In the genomic region with DNA sequence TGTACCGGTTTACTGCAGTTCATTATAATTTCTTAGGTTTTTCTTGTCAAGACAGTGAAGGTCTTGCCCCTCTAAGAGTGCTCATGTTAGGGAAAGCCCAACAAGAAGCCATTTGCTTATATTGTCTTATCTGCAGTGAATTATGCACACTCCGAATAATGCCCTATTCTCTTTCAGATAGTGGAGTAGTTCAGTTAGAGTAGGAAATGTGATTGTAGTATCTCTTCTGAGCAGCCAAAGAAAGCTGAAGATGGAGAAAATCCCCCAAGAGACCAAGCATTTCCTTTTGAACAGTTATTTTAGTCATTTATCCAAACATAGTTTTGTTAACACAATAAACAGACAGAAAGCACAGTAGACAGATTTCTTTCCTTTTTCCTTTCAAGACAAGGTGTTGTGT, we compare ENCODE assay signal across 28 mouse cellular contexts. TPM values are rescaled to one million over a fixed set of nuclear protein-coding genes. Genes with fewer than 3 reads are reported as not detected.
DNase-seq lines count a peak whose midpoint lies in the region; ATAC-seq and TF ChIP-seq lines count a peak whose summit lies in the region.
"Had no signal": no experiment of that assay in that cellular context is flagged by ENCODE, and none has a peak within 500 bp of the region (broad histone marks: within the 10 kb centered on the region; RNA-seq: fewer than 3 reads in every experiment).

No protein-coding gene starts in this region.

- no peak; the same call in 1 of the 2 replicates for ATAC-seq in heart, embryonic 15.5 days (replicated peaks; ENCODE audit: insufficient number of reproducible peaks, insufficient read depth, low FRiP score, low read depth)
- 0 out of 2 replicates have a peak, but pooled peaks have one; percentile 30 for ATAC-seq in liver, embryonic 13.5 days (ENCODE audit: low read depth)
- no peak for ATAC-seq in liver, embryonic 12.5 days
- peak; percentile 29; the same call in 1 of the 2 replicates for ATAC-seq in liver, embryonic 14.5 days (ENCODE audit: insufficient read depth)
- ATAC-seq: forebrain, embryonic 15.5 days; hindbrain, embryonic 16.5 days; midbrain, embryonic 15.5 days had no signal

- H3K4me1 ChIP-seq in heart, embryonic 15.5 days (replicated peaks), result peaks cover 18% of the 10 kb centered on the region
- peaks cover 19% of the 10 kb centered on the region for H3K4me1 ChIP-seq in heart, embryonic 10.5 days
- peaks cover 42% of the 10 kb centered on the region for H3K4me1 ChIP-seq in liver, embryonic 13.5 days (replicated peaks)
- H3K4me1 ChIP-seq in liver, embryonic 12.5 days, result peaks cover 46% of the 10 kb centered on the region
- peaks cover 2 to 11% of the 10 kb centered on the region in 2 experiments for H3K4me1 ChIP-seq in liver, embryonic 14.5 days (replicated peaks; ENCODE audit: control insufficient read depth in 2 of 2, insufficient read depth in 2 of 2, low read length in 1 of 2)
- H3K4me1 ChIP-seq: forebrain, embryonic 15.5 days; midbrain, embryonic 15.5 days had no signal

- no peaks in the 10 kb centered on the region for H3K9me3 ChIP-seq in heart, embryonic 15.5 days (replicated peaks)
- H3K9me3 ChIP-seq in heart, embryonic 10.5 days, result no peaks in the 10 kb centered on the region
- H3K9me3 ChIP-seq in liver, embryonic 13.5 days (replicated peaks), result no peaks in the 10 kb centered on the region
- no peaks in the 10 kb centered on the region for H3K9me3 ChIP-seq in liver, embryonic 12.5 days (replicated peaks)
- H3K9me3 ChIP-seq in liver, embryonic 14.5 days (ENCODE audit: control insufficient read depth, low read length), result no peaks in the 10 kb centered on the region
- H3K9me3 ChIP-seq: embryonic facial prominence, embryonic 13.5 days; forebrain, embryonic 10.5 days; forebrain, embryonic 15.5 days; kidney, embryonic 15.5 days; limb, embryonic 10.5 days; limb, embryonic 15.5 days; midbrain, embryonic 15.5 days had no signal

- peak; percentile 53; the same call in 1 of the 2 replicates for TF ChIP-seq EP300 in liver, embryonic 14.5 days (IDR thresholded peaks at IDR 0.05; ENCODE audit: low read depth)

- H3K36me3 ChIP-seq in heart, embryonic 15.5 days, result peaks cover 34% of the 10 kb centered on the region
- peaks cover 79% of the 10 kb centered on the region for H3K36me3 ChIP-seq in heart, embryonic 10.5 days
- peaks cover 55% of the 10 kb centered on the region for H3K36me3 ChIP-seq in liver, embryonic 13.5 days
- peaks cover 72% of the 10 kb centered on the region for H3K36me3 ChIP-seq in liver, embryonic 12.5 days
- H3K36me3 ChIP-seq in liver, embryonic 14.5 days (replicated peaks; ENCODE audit: control insufficient read depth, insufficient read depth, low read depth), result peaks cover 6% of the 10 kb centered on the region

- no peak overlapping the region for H3K4me2 ChIP-seq in heart, embryonic 15.5 days
- H3K4me2 ChIP-seq in liver, embryonic 13.5 days, result no peak overlapping the region
- H3K4me2 ChIP-seq in liver, embryonic 12.5 days, result no peak overlapping the region
- H3K4me2 ChIP-seq in liver, embryonic 14.5 days (ENCODE audit: low read depth), result no peak overlapping the region
- H3K4me2 ChIP-seq: embryonic facial prominence, embryonic 13.5 days; forebrain, embryonic 15.5 days; kidney, embryonic 15.5 days; limb, embryonic 15.5 days; lung, embryonic 14.5 days; midbrain, embryonic 15.5 days had no signal

- no peak overlapping the region for H3K4me3 ChIP-seq in heart, embryonic 15.5 days
- H3K4me3 ChIP-seq in heart, embryonic 10.5 days, result no peak overlapping the region
- no peak overlapping the region for H3K4me3 ChIP-seq in liver, embryonic 13.5 days (replicated peaks)
- no peak overlapping the region for H3K4me3 ChIP-seq in liver, embryonic 12.5 days
- no peak overlapping the region for H3K4me3 ChIP-seq in liver, embryonic 14.5 days (ENCODE audit: insufficient read depth in 1 of 2, low read depth in 2 of 2, low read length in 2 of 2)
- H3K4me3 ChIP-seq: embryonic facial prominence, embryonic 13.5 days; forebrain, embryonic 10.5 days; forebrain, embryonic 15.5 days; kidney, embryonic 15.5 days; limb, embryonic 10.5 days; limb, embryonic 15.5 days; midbrain, embryonic 15.5 days had no signal

- TF ChIP-seq CTCF in liver, embryonic 14.5 days (IDR thresholded peaks at IDR 0.05; ENCODE audit: low read depth), result no peak

- H3K27me3 ChIP-seq in heart, embryonic 15.5 days, result no peaks in the 10 kb centered on the region
- H3K27me3 ChIP-seq in heart, embryonic 10.5 days (ENCODE audit: insufficient read depth, poor library complexity, severe bottlenecking), result no peaks in the 10 kb centered on the region
- H3K27me3 ChIP-seq in liver, embryonic 13.5 days, result no peaks in the 10 kb centered on the region
- no peaks in the 10 kb centered on the region for H3K27me3 ChIP-seq in liver, embryonic 12.5 days (replicated peaks)
- H3K27me3 ChIP-seq in liver, embryonic 14.5 days (ENCODE audit: control insufficient read depth, insufficient read depth, low read length), result no peaks in the 10 kb centered on the region
- H3K27me3 ChIP-seq: embryonic facial prominence, embryonic 13.5 days; forebrain, embryonic 15.5 days; kidney, embryonic 15.5 days; limb, embryonic 15.5 days; midbrain, embryonic 15.5 days had no signal

- H3K9ac ChIP-seq in heart, embryonic 15.5 days, result no peak overlapping the region
- no peak overlapping the region for H3K9ac ChIP-seq in liver, embryonic 13.5 days
- no peak overlapping the region for H3K9ac ChIP-seq in liver, embryonic 12.5 days
- H3K9ac ChIP-seq in liver, embryonic 14.5 days (replicated peaks), result no peak overlapping the region
- H3K9ac ChIP-seq: embryonic facial prominence, embryonic 13.5 days; forebrain, embryonic 15.5 days; kidney, embryonic 15.5 days; limb, embryonic 15.5 days; lung, embryonic 14.5 days; midbrain, embryonic 15.5 days had no signal

- 0 out of 2 replicates have a peak overlapping the region, but pooled peaks have one; percentile 24 for H3K27ac ChIP-seq in heart, embryonic 15.5 days
- H3K27ac ChIP-seq in heart, embryonic 10.5 days, result no peak overlapping the region
- H3K27ac ChIP-seq in liver, embryonic 13.5 days, result peak overlapping the region; percentile 19; the same call in 1 of the 2 replicates
- no peak overlapping the region for H3K27ac ChIP-seq in liver, embryonic 12.5 days
- H3K27ac ChIP-seq in liver, embryonic 14.5 days, result no peak overlapping the region
- H3K27ac ChIP-seq: embryonic facial prominence, embryonic 13.5 days; forebrain, embryonic 10.5 days; forebrain, embryonic 15.5 days; limb, embryonic 10.5 days; limb, embryonic 15.5 days; midbrain, embryonic 15.5 days had no signal

- no peak for DNase-seq in heart, embryonic 10.5 days (ENCODE audit: low spot score)
- no peak for DNase-seq in liver, embryonic 13.5 days
- peak; percentile 85 for DNase-seq in MEL-GATA-1-ER (ENCODE audit: extremely low read depth, low read depth)
- DNase-seq in liver, embryonic 14.5 days (ENCODE audit: low read depth in 3 of 3, low spot score in 3 of 3), result no peak
- DNase-seq in ovary, postnatal 36 days (ENCODE audit: low spot score), result no peak
- no peak for DNase-seq in adrenal gland, postnatal 25 days
- DNase-seq: adrenal gland, adult 8-10 months; B cell, adult 2 months; cerebellum, adult 11 months; cerebellum, adult 9-10 months; heart, postnatal 10 days; kidney, adult 18-20 months; kidney, postnatal 36 days; layer of hippocampus, postnatal 36 days; right cerebral cortex, adult 18-20 months; spleen, adult 18-20 months; thymus, postnatal 14 days had no signal

- WGBS in heart, embryonic 15.5 days, result 67% methylated on average over 2 of the region's 2 CpGs
- WGBS in heart, embryonic 10.5 days, result 63% methylated on average over 2 of the region's 2 CpGs
- 18% methylated on average over 2 of the region's 2 CpGs for WGBS in liver, embryonic 13.5 days (ENCODE audit: insufficient replicate concordance)
- WGBS in liver, embryonic 12.5 days (ENCODE audit: insufficient replicate concordance), result 19% methylated on average over 2 of the region's 2 CpGs
- WGBS in liver, embryonic 14.5 days (ENCODE audit: insufficient replicate concordance), result 14% methylated on average over 2 of the region's 2 CpGs

RNA-seq across cellular contexts. Expression of gene Mtmr12, which starts 32.1 kb away (rescaled TPM):
- 9.5 and 14.1 TPM in 2 replicates for polyA plus RNA-seq in heart, embryonic 15.5 days (2015; fragmentation: Nextera tagmentation; extraction: Ambion mirVana)
- polyA plus RNA-seq in heart, embryonic 10.5 days (2016; fragmentation: Nextera tagmentation; extraction: Ambion mirVana), result 18.7 and 19.0 TPM in 2 replicates
- 6.3 and 8.2 TPM in 2 replicates for polyA plus RNA-seq in liver, embryonic 13.5 days (2015; fragmentation: Nextera tagmentation; extraction: Ambion mirVana)
- 11.9 and 12.3 TPM in 2 replicates for polyA plus RNA-seq in liver, embryonic 12.5 days (2016; fragmentation: Nextera tagmentation; extraction: Ambion mirVana)
- 6.4 and 6.5 TPM in 2 replicates for polyA plus RNA-seq in liver, embryonic 14.5 days (2012; rRNA removed)
- 6.8 and 7.2 TPM in 2 replicates for polyA plus RNA-seq in liver, embryonic 14.5 days (2014; fragmentation: Nextera tagmentation; extraction: Ambion mirVana)
- 15.7 and 23.0 TPM in 2 replicates for total RNA-seq in adrenal gland, postnatal 25 days (2021)

Comparison
In these comparisons a context has a peak if more than half of its experiments do, and no peak if none do; other contexts are left out.
1. ATAC-seq: peak in liver, embryonic 13.5 days (single experiment) and liver, embryonic 14.5 days (single experiment); none in heart, embryonic 15.5 days (single experiment) and liver, embryonic 12.5 days (single experiment).
2. H3K27ac ChIP-seq: peak in heart, embryonic 15.5 days (single experiment) and liver, embryonic 13.5 days (single experiment); none in heart, embryonic 10.5 days (single experiment), liver, embryonic 12.5 days (single experiment) and liver, embryonic 14.5 days (single experiment).